In genomic region chr5:20703971-20704575, GRCm38 (mm10) we compare ENCODE assay signal across 21 mouse cellular contexts.
"Had no signal": no experiment of that assay in that cellular context is flagged by ENCODE, and none has a peak within 500 bp of the region (broad histone marks: within the 10 kb centered on the region; RNA-seq: fewer than 3 reads in every experiment).

No protein-coding gene starts in this region.

- DNase-seq: kidney, adult 18-20 months; kidney, adult 9 months; kidney, postnatal 14 days; kidney, postnatal 4 days; layer of hippocampus, postnatal 36 days; lung, embryonic 14.5 days; retina, postnatal 1 day; right cerebral cortex, postnatal 25 days; spleen, adult 18-20 months; thymus, adult 18-20 months; thymus, postnatal 36 days had no signal

- H3K4me3 ChIP-seq: left cerebral cortex, adult 2 months; liver, embryonic 12.5 days; liver, embryonic 15.5 days; midbrain, embryonic 12.5 days; neural tube, embryonic 12.5 days; neural tube, embryonic 15.5 days had no signal

- H3K4me2 ChIP-seq: liver, embryonic 12.5 days; liver, embryonic 15.5 days had no signal

- H3K9me3 ChIP-seq: liver, embryonic 12.5 days; liver, embryonic 15.5 days; midbrain, embryonic 12.5 days; midbrain, embryonic 15.5 days; neural tube, embryonic 12.5 days; neural tube, embryonic 15.5 days; stomach, embryonic 15.5 days had no signal

- H3K9ac ChIP-seq: liver, embryonic 12.5 days; liver, embryonic 15.5 days; lung, embryonic 14.5 days; midbrain, embryonic 12.5 days; neural tube, embryonic 12.5 days; neural tube, embryonic 15.5 days; stomach, embryonic 15.5 days had no signal

- H3K4me1 ChIP-seq: liver, embryonic 12.5 days; liver, embryonic 15.5 days had no signal

- ATAC-seq: liver, embryonic 12.5 days; lung, postnatal 0 days; midbrain, embryonic 15.5 days had no signal

- H3K36me3 ChIP-seq: liver, embryonic 12.5 days; liver, embryonic 15.5 days; midbrain, embryonic 12.5 days; midbrain, embryonic 15.5 days; neural tube, embryonic 12.5 days; stomach, embryonic 15.5 days had no signal

- H3K27ac ChIP-seq: liver, embryonic 12.5 days; liver, embryonic 15.5 days; macrophage; midbrain, embryonic 12.5 days; neural tube, embryonic 12.5 days; neural tube, embryonic 15.5 days; stomach, embryonic 15.5 days had no signal

- H3K27me3 ChIP-seq: midbrain, embryonic 12.5 days; midbrain, embryonic 15.5 days; neural tube, embryonic 12.5 days; neural tube, embryonic 15.5 days; stomach, embryonic 15.5 days had no signal
